Mouse (Mus musculus) lung, postnatal 0 days (tissue): ENCODE data around the gene Mrfap1. TPM values are rescaled to one million over a fixed set of nuclear protein-coding genes. Genes with fewer than 3 reads are reported as not detected.
A peak's percentile ranks its signal among the peaks of the same experiment; 100 is the strongest.

Experiments
- ATAC-seq: fragments of 200-750 bp; cut with Nextera tagmentation; 2 replicates; pipeline ENCODE4 v1.8.0; 2017; ENCODE audit warnings: moderate library complexity
- DNase-seq: peaks from one replicate; pipeline ENCODE4 v3.0.0-alpha.2; 2016; ENCODE audit warnings: low spot score
- H3K27ac ChIP-seq: fragments of 300-500 bp; sonication (generic); 2 replicates; pipeline ENCODE4 v1.5.1; 2014; ENCODE audit warnings: antibody characterized with exemption, mild to moderate bottlenecking, low read length, mixed read lengths
- H3K27me3 ChIP-seq: fragments of 300-500 bp; sonication (generic); replicated peaks from 2 replicates; pipeline ENCODE4 v1.6.1; 2014; ENCODE audit warnings: low read length, mixed read lengths; ENCODE audit not compliant: insufficient read depth
- H3K36me3 ChIP-seq: fragments of 300-500 bp; sonication (generic); 2 replicates; pipeline ENCODE4 v1.6.1; 2014; ENCODE audit warnings: low read length, mixed read lengths; ENCODE audit not compliant: insufficient read depth
- H3K4me1 ChIP-seq: fragments of 300-500 bp; sonication (generic); 2 replicates; pipeline ENCODE4 v1.6.1; 2014; ENCODE audit warnings: antibody characterized with exemption, low read depth, low read length, mixed read lengths; ENCODE audit not compliant: insufficient read depth
- H3K4me2 ChIP-seq: fragments of 300-500 bp; sonication (generic); replicated peaks from 2 replicates; pipeline ENCODE4 v1.6.1; 2014; ENCODE audit warnings: low read depth, mild to moderate bottlenecking, low read length, moderate library complexity, mixed read lengths
- H3K4me3 ChIP-seq: fragments of 300-500 bp; sonication (generic); 2 replicates; pipeline ENCODE4 v1.5.1; 2014; ENCODE audit warnings: low read depth, low read length
- H3K9ac ChIP-seq: fragments of 300-500 bp; sonication (generic); replicated peaks from 2 replicates; pipeline ENCODE4 v1.6.1; 2014; ENCODE audit warnings: low read depth, mild to moderate bottlenecking
- H3K9me3 ChIP-seq: fragments of 300-500 bp; sonication (generic); 2 replicates; pipeline ENCODE4 v1.6.1; 2016; ENCODE audit warnings: low read length, mixed read lengths
- CTCF ChIP-seq: IDR thresholded peaks from 2 replicates; pipeline ENCODE4 v1.5.1; 2016; ENCODE audit warnings: antibody characterized with exemption, mild to moderate bottlenecking
- EP300 ChIP-seq: IDR thresholded peaks from 2 replicates; pipeline ENCODE4 v1.6.1; 2016; ENCODE audit warnings: antibody characterized with exemption, mild to moderate bottlenecking, control low read depth
- whole genome bisulfite sequencing: fragments of 180-500 bp; shearing (Covaris S2); extraction: QIAGEN DNeasy Blood & Tissue Kit; methylation state at CpG from one replicate; pipeline ENCODE4 v1.1.7; 2014; 5-methylcytosine and 5-hydroxymethylcytosine counted together
- polyA plus RNA-seq: library from polyadenylated mRNA; unstranded; fragments of >200 nt; fragmentation: Nextera tagmentation; extraction: Ambion mirVana; gene quantifications from 2 replicates; pipeline ENCODE4 v1.2.1, GENCODE M21; 2015

Gene Mrfap1
- polyA plus RNA-seq, 1 experiment from 2014 or later, result 281 TPM

DNA sequence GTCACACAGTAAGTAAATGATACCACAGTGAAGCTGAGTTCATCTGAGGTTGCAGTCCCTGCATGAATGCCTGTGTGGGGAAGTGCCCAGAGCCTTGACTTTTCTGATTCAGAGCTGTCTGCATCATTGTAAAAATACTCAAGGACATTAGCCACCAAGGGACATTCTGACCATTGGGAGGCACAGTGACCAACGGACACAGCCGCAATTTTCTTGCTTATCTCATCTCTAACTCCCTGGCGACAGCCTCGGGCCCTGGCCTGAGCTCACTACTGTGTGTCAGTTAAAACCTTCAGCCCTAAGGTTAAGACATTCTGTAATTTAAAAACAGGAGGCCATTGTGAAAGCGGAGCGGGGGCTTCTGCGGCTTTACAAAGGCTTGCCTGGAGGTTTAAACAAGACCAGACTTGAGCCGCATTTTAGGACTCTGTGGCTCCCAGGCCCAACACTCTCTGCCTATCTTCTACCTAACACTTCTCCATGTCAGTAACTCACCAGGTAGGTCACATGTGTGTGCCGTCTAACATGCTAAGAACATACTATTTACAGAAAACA is 20.5 kb downstream of the Mrfap1 start:
- no peak for TF ChIP-seq CTCF
- TF ChIP-seq EP300, result no peak
- no peaks in the 10 kb centered on the region for H3K27me3 ChIP-seq
- WGBS, result 39% methylated on average over 9 of the region's 9 CpGs
- no peak for ATAC-seq
- no peak overlapping the region for H3K9ac ChIP-seq
- H3K4me3 ChIP-seq, result no peak overlapping the region
- DNase-seq, result no peak
- no peaks in the 10 kb centered on the region for H3K36me3 ChIP-seq
- H3K9me3 ChIP-seq, result peaks cover 4% of the 10 kb centered on the region; the same call in 1 of the 2 replicates
- H3K4me1 ChIP-seq, result no peaks in the 10 kb centered on the region
- H3K27ac ChIP-seq, result no peak overlapping the region
- H3K4me2 ChIP-seq, result no peak overlapping the region

DNA sequence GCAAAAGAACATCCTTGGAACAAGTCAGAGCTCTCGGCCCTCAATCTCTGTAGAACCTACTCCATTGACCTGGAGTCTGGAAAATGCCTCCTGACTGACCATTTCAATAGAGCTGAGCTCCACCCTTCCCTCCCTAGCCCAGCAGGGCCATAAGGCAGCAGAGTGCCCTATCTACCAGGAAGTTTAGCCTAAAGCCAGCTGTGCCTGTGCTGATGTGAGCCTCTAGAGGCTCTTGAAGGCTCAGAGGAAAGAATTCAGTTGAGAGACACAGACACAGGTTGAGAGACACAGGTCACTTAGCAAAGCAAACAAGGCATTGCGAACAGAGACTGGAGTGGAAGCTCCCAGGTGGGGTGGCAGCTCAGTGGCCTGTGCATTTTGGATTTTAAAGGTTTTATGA is 21.3 kb downstream of the Mrfap1 start:
- ATAC-seq, result no peak
- H3K4me1 ChIP-seq, result no peaks in the 10 kb centered on the region
- no peak overlapping the region for H3K27ac ChIP-seq
- DNase-seq, result no peak
- H3K9ac ChIP-seq, result no peak overlapping the region
- 75% methylated on average over 2 of the region's 2 CpGs for WGBS
- no peaks in the 10 kb centered on the region for H3K36me3 ChIP-seq
- TF ChIP-seq CTCF (no peak), EP300 (no peak)
- H3K9me3 ChIP-seq, result no peaks in the 10 kb centered on the region; the same call in 1 of the 2 replicates
- H3K27me3 ChIP-seq, result no peaks in the 10 kb centered on the region
- H3K4me3 ChIP-seq, result no peak overlapping the region
- H3K4me2 ChIP-seq, result no peak overlapping the region

DNA sequence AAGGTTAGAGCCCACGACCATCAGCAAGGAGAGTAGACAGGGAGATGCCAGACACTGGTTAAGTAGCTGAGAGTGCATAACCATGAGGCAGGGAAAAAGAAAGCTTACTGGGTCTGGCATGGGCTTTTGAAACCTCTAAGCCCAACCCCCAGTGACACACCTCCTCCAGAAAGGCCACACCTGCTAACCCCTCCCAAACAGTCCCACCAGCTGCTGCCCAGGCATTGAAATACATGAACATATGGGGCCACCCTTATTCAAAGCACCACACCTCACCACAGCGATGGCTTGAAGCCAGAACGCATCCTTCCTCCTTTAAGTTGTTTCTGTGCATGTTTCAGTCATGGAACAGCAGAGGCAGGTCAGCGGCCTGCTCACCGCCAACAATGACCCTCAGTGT is 24.0 kb downstream of the Mrfap1 start:
- ATAC-seq (no peak), DNase-seq (no peak)
- Histone ChIP-seq H3K9me3 (no peaks in the 10 kb centered on the region), H3K4me2 (no peak overlapping the region), H3K4me1 (no peaks in the 10 kb centered on the region), H3K9ac (no peak overlapping the region), H3K27me3 (no peaks in the 10 kb centered on the region), H3K27ac (no peak overlapping the region), H3K4me3 (no peak overlapping the region), H3K36me3 (no peaks in the 10 kb centered on the region)
- TF ChIP-seq EP300 (no peak), CTCF (no peak)
- 75% methylated on average over 5 of the region's 5 CpGs for WGBS

DNA sequence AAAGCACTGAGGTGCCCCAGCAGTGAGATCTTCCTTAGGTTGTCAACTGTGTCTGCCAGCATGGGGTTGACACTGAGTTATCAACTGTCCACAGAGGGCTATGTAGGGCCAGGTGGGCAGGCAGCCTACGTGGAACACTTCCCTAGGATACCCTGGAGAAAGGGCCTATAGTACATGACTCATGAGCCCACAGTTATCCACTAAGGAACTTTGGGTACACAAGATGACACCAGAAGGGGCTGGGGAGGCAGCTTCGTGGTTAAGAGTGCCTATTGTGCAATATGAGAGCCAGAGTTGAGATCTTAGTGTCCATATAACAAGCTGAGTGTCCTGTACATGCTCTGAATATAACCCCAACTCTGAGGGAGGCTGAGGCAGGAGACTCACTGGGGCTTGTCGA is 27.0 kb downstream of the Mrfap1 start:
- Histone ChIP-seq H3K36me3 (no peaks in the 10 kb centered on the region), H3K4me1 (no peaks in the 10 kb centered on the region), H3K27ac (no peak overlapping the region), H3K27me3 (no peaks in the 10 kb centered on the region), H3K9ac (no peak overlapping the region), H3K4me2 (no peak overlapping the region), H3K9me3 (no peaks in the 10 kb centered on the region), H3K4me3 (no peak overlapping the region)
- DNase-seq (no peak), ATAC-seq (no peak)
- TF ChIP-seq EP300 (no peak), CTCF (no peak)
- WGBS, result 42% methylated on average over 3 of the region's 3 CpGs

DNA sequence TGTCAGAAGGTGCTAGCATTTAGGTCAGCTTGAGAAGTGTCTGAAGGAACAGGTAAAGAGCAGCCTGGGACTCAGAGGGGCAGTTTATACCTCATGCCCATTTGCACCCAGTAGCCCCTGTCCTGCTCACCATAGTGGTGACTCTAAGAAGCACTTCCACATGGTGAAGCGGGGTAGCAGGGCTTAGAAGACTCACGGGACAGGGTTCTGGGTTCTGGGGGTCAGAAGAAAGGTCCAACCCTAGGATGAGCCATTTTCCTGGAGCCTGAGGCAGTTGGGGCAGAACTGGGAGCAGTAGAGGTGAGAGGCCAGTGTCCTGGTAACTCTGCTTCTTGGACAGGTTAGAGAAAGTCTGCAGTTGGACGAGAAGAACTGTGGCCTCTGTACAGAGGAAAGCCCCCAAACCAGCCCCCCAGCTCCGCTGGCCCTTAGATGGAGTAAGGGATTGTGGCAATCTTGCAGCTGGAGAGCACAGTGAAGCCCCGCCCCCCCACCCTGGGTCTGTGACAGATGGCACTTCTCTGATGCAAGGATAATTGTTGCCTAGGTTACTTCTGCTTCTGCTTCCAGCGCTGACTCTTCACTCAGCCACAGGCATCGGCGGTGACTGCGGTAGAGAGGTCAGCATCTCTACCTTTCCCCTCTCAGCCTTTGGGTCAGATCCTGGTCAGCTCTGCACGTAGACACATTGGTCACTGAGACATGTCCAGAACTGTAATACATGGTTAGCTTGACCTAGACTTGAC is 29.4 kb downstream of the Mrfap1 start:
- TF ChIP-seq EP300 (no peak), CTCF (no peak)
- H3K9me3 ChIP-seq, result no peaks in the 10 kb centered on the region
- ATAC-seq, result peak; percentile 32; the same call in 1 of the 2 replicates
- no peak overlapping the region for H3K4me3 ChIP-seq
- H3K4me2 ChIP-seq, result no peak overlapping the region
- no peak overlapping the region for H3K27ac ChIP-seq
- 24% methylated on average over 10 of the region's 10 CpGs for WGBS
- DNase-seq, result peak; percentile 14
- no peak overlapping the region for H3K9ac ChIP-seq
- H3K27me3 ChIP-seq, result no peaks in the 10 kb centered on the region
- H3K4me1 ChIP-seq, result no peaks in the 10 kb centered on the region
- H3K36me3 ChIP-seq, result no peaks in the 10 kb centered on the region

DNA sequence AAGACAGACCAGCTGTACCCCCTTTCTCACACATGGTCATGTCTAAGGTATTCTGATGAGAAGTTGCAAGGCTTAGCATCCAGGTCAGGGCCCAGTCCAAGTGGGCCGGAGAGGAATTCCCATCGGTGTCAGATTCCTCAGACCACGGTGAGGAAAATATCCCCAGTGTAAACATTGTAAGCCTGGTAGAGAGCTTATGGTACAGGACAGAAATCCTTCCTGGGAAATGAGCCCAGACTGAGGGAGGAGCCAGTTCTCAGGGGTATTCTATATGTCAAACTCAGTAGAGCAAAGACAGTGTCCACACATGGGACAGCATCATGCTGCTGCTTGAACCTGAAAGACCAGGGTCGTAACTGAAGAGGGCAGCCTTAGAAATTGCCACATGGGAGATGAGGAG is 36.7 kb downstream of the Mrfap1 start:
- Histone ChIP-seq H3K9ac (no peak overlapping the region), H3K27me3 (no peaks in the 10 kb centered on the region), H3K4me2 (no peak overlapping the region), H3K9me3 (no peaks in the 10 kb centered on the region), H3K27ac (no peak overlapping the region), H3K4me1 (no peaks in the 10 kb centered on the region), H3K4me3 (no peak overlapping the region), H3K36me3 (no peaks in the 10 kb centered on the region)
- WGBS, result 29% methylated on average over 4 of the region's 4 CpGs
- TF ChIP-seq CTCF (no peak), EP300 (no peak)
- no peak for DNase-seq
- no peak for ATAC-seq

DNA sequence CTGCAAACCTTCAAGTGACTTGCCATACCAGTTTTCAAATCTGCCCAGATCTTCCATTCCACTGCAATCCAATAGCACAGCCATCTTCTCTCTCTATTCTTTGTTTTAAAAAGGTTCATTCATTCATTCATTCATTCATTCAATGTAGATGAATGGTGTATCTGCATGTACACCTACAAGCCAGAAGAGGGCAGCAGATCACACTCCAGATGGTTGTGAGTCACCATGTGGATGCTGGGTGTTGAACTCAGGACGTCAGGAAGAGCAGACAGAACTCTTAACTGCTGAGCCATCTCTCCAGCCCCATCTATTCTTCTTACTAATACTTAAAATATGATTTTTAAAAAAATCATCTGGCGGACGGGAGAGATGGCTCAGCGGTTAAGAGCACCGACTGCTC is 39.5 kb downstream of the Mrfap1 start:
- no peaks in the 10 kb centered on the region for H3K4me1 ChIP-seq
- no peak overlapping the region for H3K4me3 ChIP-seq
- H3K9me3 ChIP-seq, result no peaks in the 10 kb centered on the region
- no peak overlapping the region for H3K4me2 ChIP-seq
- H3K27me3 ChIP-seq, result no peaks in the 10 kb centered on the region
- TF ChIP-seq CTCF (peak; percentile 60), EP300 (no peak)
- no peaks in the 10 kb centered on the region for H3K36me3 ChIP-seq
- peak; percentile 28 for DNase-seq
- 67% methylated on average over 5 of the region's 5 CpGs for WGBS
- no peak for ATAC-seq
- H3K9ac ChIP-seq, result no peak overlapping the region
- no peak overlapping the region for H3K27ac ChIP-seq
